Mouse (Mus musculus) hematopoietic stem cell, adult 5-6 weeks (primary cell): ENCODE measurements around the gene Rpl18. TPM values are rescaled to one million over a fixed set of nuclear protein-coding genes. Genes with fewer than 3 reads are reported as not detected.

Experiments used
- ATAC-seq, 2 experiments: fragments of 125-278 bp in 1 of 2; replicated peaks in 1 of 2; 2 replicates each; pipeline ENCODE4 v1.8.0; 2016 to 2017; ENCODE audit warnings: inconsistent platforms in 2 of 2, mild to moderate bottlenecking in 2 of 2, moderate number of reproducible peaks in 2 of 2, low read depth in 1 of 2, moderate TSS enrichment in 1 of 2; ENCODE audit not compliant: low FRiP score in 2 of 2, poor library complexity in 2 of 2, severe bottlenecking in 2 of 2, insufficient read depth in 1 of 2, low TSS enrichment in 1 of 2
- total RNA-seq: library from RNA; stranded (forward); fragments of 172-1452, 232-1000 nt; gene quantifications from 2 replicates; pipeline ENCODE4 v1.2.3, GENCODE M21; 2017

Rpl18 gene
- total RNA-seq, 1 experiment from 2014 or later: 1,816 TPM

GRCm38 (mm10) chr7:45720413-45721233, 5.4 kb downstream of the Rpl18 start, which contains the start of gene Fam83e:
Gene Fam83e, plus strand, starts transcription at chr7:45721212.
- no peak for ATAC-seq

- ATAC-seq: no peak
Measured at GRCm38 (mm10) chr7:45721234-45721571, 5.9 kb downstream of the Rpl18 start.

GRCm38 (mm10) chr7:45721642-45722347, 6.5 kb downstream of the Rpl18 start:
- no peak for ATAC-seq

GRCm38 (mm10) chr7:45722348-45722713, 7.1 kb downstream of the Rpl18 start:
- no peak for ATAC-seq

- no peak for ATAC-seq
Measured at GRCm38 (mm10) chr7:45723301-45723700, 8.0 kb downstream of the Rpl18 start.

- no peak for ATAC-seq
Measured at GRCm38 (mm10) chr7:45723781-45724180, 8.5 kb downstream of the Rpl18 start.

GRCm38 (mm10) chr7:45725151-45725550, 9.9 kb downstream of the Rpl18 start:
- ATAC-seq: no peak

- no peak for ATAC-seq
Measured at GRCm38 (mm10) chr7:45725713-45726112, 10.5 kb downstream of the Rpl18 start, which contains the start of gene Spaca4. Gene Spaca4, minus strand, starts transcription at chr7:45725813.

GRCm38 (mm10) chr7:45726419-45726818, 11.2 kb downstream of the Rpl18 start:
- ATAC-seq: no peak

- ATAC-seq: no peak
Measured at GRCm38 (mm10) chr7:45727625-45728024, 12.4 kb downstream of the Rpl18 start.

GRCm38 (mm10) chr7:45730727-45731431, 15.6 kb downstream of the Rpl18 start:
- peak; percentile 22 to 30; a peak in 1 of 4 replicates for ATAC-seq

GRCm38 (mm10) chr7:45733477-45733876, 18.2 kb downstream of the Rpl18 start:
- ATAC-seq: peak; percentile 57 to 61

GRCm38 (mm10) chr7:45739162-45739763, 24.0 kb downstream of the Rpl18 start:
- peak; percentile 54 to 68; a peak in 2 of 4 replicates for ATAC-seq

GRCm38 (mm10) chr7:45739820-45740219, 24.6 kb downstream of the Rpl18 start:
- ATAC-seq: no peak

- ATAC-seq: peak; percentile 46 to 55
Measured at GRCm38 (mm10) chr7:45741308-45741707, 26.1 kb downstream of the Rpl18 start.

GRCm38 (mm10) chr7:45741777-45742176, 26.5 kb downstream of the Rpl18 start:
- peak; percentile 74 to 87 for ATAC-seq

GRCm38 (mm10) chr7:45742338-45742737, 27.1 kb downstream of the Rpl18 start:
- ATAC-seq: peak; percentile 22 to 49; a peak in 2 of 4 replicates
